Mouse (Mus musculus) kidney, postnatal 0 days (tissue): ENCODE data around the gene Rrp1. TPM values are rescaled to one million over a fixed set of nuclear protein-coding genes. Genes with fewer than 3 reads are reported as not detected.
"Not testable (repeated sequence)": the region's sequence is repeated elsewhere in the genome, so short reads cannot be mapped to it uniquely, and the experiment has no call there.

Experiments used
- ATAC-seq: fragments of 200-750 bp; cut with Nextera tagmentation; replicated peaks from 2 replicates; pipeline ENCODE4 v1.8.0; 2017; ENCODE audit warnings: low read depth, moderate number of reproducible peaks, moderate TSS enrichment, moderate library complexity; ENCODE audit not compliant: low FRiP score
- DNase-seq: peaks from one replicate; pipeline ENCODE4 v3.0.0-alpha.2; 2016; ENCODE audit warnings: low spot score
- H3K27ac ChIP-seq: fragments of 300-500 bp; sonication (generic); 2 replicates; pipeline ENCODE4 v1.5.1; 2014; ENCODE audit warnings: mild to moderate bottlenecking
- H3K27me3 ChIP-seq: fragments of 300-500 bp; sonication (generic); 2 replicates; pipeline ENCODE4 v1.6.1; 2014; ENCODE audit warnings: low read length, mixed read lengths; ENCODE audit not compliant: insufficient read depth
- H3K36me3 ChIP-seq: fragments of 300-500 bp; sonication (generic); 2 replicates; pipeline ENCODE4 v1.6.1; 2014; ENCODE audit warnings: low read length, mixed read lengths; ENCODE audit not compliant: insufficient read depth
- H3K4me1 ChIP-seq: fragments of 300-500 bp; sonication (generic); replicated peaks from 2 replicates; pipeline ENCODE4 v1.6.1; 2014; ENCODE audit warnings: antibody characterized with exemption, low read length, mixed read lengths; ENCODE audit not compliant: insufficient read depth
- H3K4me2 ChIP-seq: fragments of 300-500 bp; sonication (generic); 2 replicates; pipeline ENCODE4 v1.6.1; 2014; ENCODE audit warnings: mild to moderate bottlenecking, low read length, moderate library complexity, mixed read lengths
- H3K4me3 ChIP-seq: fragments of 300-500 bp; sonication (generic); replicated peaks from 2 replicates; pipeline ENCODE4 v1.5.1; 2014; ENCODE audit warnings: low read depth, low read length
- H3K9ac ChIP-seq: fragments of 300-500 bp; sonication (generic); 2 replicates; pipeline ENCODE4 v1.6.1; 2014; ENCODE audit warnings: low read depth, low read length
- H3K9me3 ChIP-seq: fragments of 300-500 bp; sonication (generic); replicated peaks from 2 replicates; pipeline ENCODE4 v1.6.1; 2016; ENCODE audit warnings: low read length, inconsistent platforms, mixed read lengths
- CTCF ChIP-seq: IDR thresholded peaks from 2 replicates; pipeline ENCODE4 v1.5.1; 2016; ENCODE audit warnings: antibody characterized with exemption, low read depth, mild to moderate bottlenecking, moderate library complexity
- WGBS: fragments of 180-500 bp; shearing (Covaris S2); extraction: QIAGEN DNeasy Blood & Tissue Kit; methylation state at CpG from one replicate; pipeline ENCODE4 v1.1.7; 2014; 5-methylcytosine and 5-hydroxymethylcytosine counted together
- polyA plus RNA-seq: library from polyadenylated mRNA; unstranded; fragments of >200 nt; fragmentation: Nextera tagmentation; extraction: Ambion mirVana; gene quantifications from 2 replicates; pipeline ENCODE4 v1.2.1, GENCODE M21; 2015

The Rrp1 gene
- polyA plus RNA-seq, 1 experiment from 2014 or later, result 232 TPM

DNA sequence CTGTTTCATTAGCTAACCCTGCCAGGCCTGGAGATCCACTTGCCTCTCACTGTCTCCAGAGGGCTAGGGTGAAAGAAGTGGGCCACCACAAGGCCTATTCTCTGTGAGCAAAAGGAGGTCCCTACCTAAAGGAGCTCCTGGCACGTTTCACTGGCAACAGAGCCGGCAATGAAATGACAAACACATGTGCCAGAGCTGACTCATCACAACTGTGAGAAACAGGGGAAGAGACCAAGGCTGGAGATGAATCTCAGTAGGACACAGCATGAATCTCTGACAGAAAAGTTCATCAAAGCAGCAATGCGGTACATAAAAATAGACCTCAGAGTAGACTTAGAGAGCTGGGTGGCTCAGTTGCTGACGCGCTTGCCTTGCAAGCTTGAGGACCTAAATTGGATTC, 5.0 kb upstream of the Rrp1 start:
- no peak overlapping the region for H3K27ac ChIP-seq
- no peaks in the 10 kb centered on the region for H3K27me3 ChIP-seq
- H3K4me1 ChIP-seq, result no peaks in the 10 kb centered on the region
- no peak for TF ChIP-seq CTCF
- H3K4me3 ChIP-seq, result no peak overlapping the region
- H3K9ac ChIP-seq, result no peak overlapping the region
- H3K36me3 ChIP-seq, result no peaks in the 10 kb centered on the region
- no peaks in the 10 kb centered on the region for H3K9me3 ChIP-seq
- no peak overlapping the region for H3K4me2 ChIP-seq
- WGBS, result 65% methylated on average over 5 of the region's 5 CpGs
- ATAC-seq (no peak), DNase-seq (no peak)

GRCm38 (mm10) chr10:78414936-78415335, 2.1 kb upstream of the Rrp1 start:
- not testable (repeated sequence) for DNase-seq, H3K4me3 ChIP-seq, H3K9me3 ChIP-seq, H3K27ac ChIP-seq, H3K4me2 ChIP-seq, H3K4me1 ChIP-seq, H3K9ac ChIP-seq, H3K27me3 ChIP-seq, H3K36me3 ChIP-seq, ATAC-seq
- 92% methylated on average over 3 of the region's 4 CpGs for WGBS

GRCm38 (mm10) chr10:78413152-78413520, 293 bp upstream of the Rrp1 start:
- Histone ChIP-seq H3K4me2 (peak overlapping the region; percentile 70), H3K9me3 (no peaks in the 10 kb centered on the region), H3K27ac (no peak overlapping the region), H3K36me3 (peaks cover 22% of the 10 kb centered on the region), H3K4me3 (peak overlapping the region; percentile 96), H3K4me1 (no peaks in the 10 kb centered on the region), H3K27me3 (no peaks in the 10 kb centered on the region), H3K9ac (peak overlapping the region; percentile 89; the same call in 1 of the 2 replicates)
- DNase-seq, result no peak
- TF ChIP-seq CTCF, result no peak
- WGBS, result 43% methylated on average over 7 of the region's 7 CpGs
- peak; percentile 56; the same call in 1 of the 2 replicates for ATAC-seq

DNA sequence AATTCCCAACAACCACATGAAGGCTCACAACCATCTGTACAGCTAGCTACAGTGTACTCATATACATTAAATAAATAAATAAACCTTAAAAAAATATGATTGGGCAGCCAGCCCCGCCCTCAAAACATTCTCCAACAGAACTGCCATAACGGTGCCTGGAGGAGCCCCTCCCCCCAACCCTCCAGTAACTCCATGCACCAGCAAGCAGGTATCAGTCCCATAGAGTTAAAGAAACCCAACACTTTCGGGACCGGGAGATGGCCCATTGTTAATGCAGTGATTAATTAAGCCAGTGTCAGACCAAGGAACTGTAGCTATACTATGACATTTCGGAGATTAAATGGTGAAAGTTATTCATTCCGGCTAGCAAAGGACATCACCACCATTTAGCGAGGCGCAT, 992 bp downstream of the Rrp1 start:
- Histone ChIP-seq H3K36me3 (peaks cover 34% of the 10 kb centered on the region), H3K27ac (peak overlapping the region; percentile 94; the same call in 1 of the 2 replicates), H3K4me2 (peak overlapping the region; percentile 70), H3K9me3 (no peaks in the 10 kb centered on the region), H3K4me3 (peak overlapping the region; percentile 96), H3K9ac (peak overlapping the region; percentile 89), H3K4me1 (no peaks in the 10 kb centered on the region), H3K27me3 (no peaks in the 10 kb centered on the region)
- DNase-seq (peak; percentile 29), ATAC-seq (no peak; the same call in 1 of the 2 replicates)
- TF ChIP-seq CTCF, result no peak
- 8% methylated on average over 8 of the region's 8 CpGs for WGBS

DNA sequence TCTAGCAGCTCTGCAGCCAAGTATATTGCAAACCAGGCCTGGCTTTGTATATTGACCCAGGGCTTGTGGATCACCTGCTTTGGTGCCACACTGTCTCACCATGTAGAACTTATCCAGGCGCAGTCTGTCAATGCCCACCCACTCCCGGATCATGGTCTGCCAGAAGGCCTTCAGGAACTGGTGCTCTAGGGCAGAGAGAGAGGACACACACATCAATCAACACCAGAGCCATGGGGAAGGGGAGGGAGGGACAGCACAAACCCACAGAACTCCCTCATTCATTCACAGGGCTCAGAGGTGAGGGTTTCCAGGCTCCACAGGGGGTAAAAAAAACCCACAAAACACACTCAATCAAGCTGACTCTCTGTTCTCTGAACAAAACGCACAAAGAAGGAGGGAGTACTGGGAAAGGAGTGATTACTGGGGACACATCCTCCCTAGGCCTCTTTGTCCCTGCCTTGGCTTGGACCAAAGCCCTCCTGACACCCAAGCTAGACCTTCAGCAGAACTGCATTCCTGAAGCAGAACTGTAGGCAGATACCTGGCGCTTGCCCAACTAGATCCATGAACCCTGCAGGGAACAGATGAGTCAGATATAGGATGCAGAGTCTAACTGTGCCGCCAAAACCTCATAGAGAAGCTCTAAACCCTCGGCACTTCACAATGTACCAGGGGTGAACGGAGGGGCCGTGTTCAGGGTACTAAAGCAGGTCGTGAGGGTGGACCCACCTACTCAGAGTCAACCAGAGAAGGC, 3.6 kb downstream of the Rrp1 start:
- DNase-seq, result no peak
- no peak for ATAC-seq
- Histone ChIP-seq H3K9me3 (no peaks in the 10 kb centered on the region), H3K4me1 (no peaks in the 10 kb centered on the region), H3K9ac (no peak overlapping the region), H3K27ac (no peak overlapping the region), H3K4me2 (no peak overlapping the region), H3K27me3 (no peaks in the 10 kb centered on the region), H3K36me3 (peaks cover 57% of the 10 kb centered on the region), H3K4me3 (no peak overlapping the region)
- WGBS, result 80% methylated on average over 9 of the region's 9 CpGs
- no peak for TF ChIP-seq CTCF

- H3K4me1 ChIP-seq, result no peaks in the 10 kb centered on the region
- no peak overlapping the region for H3K9ac ChIP-seq
- 97% methylated on average over 4 of the region's 4 CpGs for WGBS
- H3K27me3 ChIP-seq, result no peaks in the 10 kb centered on the region
- TF ChIP-seq CTCF, result no peak
- peaks cover 76% of the 10 kb centered on the region for H3K36me3 ChIP-seq
- no peak overlapping the region for H3K4me2 ChIP-seq
- H3K27ac ChIP-seq, result no peak overlapping the region
- DNase-seq, result no peak
- no peak for ATAC-seq
- no peaks in the 10 kb centered on the region for H3K9me3 ChIP-seq
- no peak overlapping the region for H3K4me3 ChIP-seq
Observed at GRCm38 (mm10) chr10:78407132-78407531, 5.7 kb downstream of the Rrp1 start.

- Histone ChIP-seq H3K4me2 (no peak overlapping the region), H3K4me3 (no peak overlapping the region), H3K27ac (no peak overlapping the region), H3K36me3 (peaks cover 86% of the 10 kb centered on the region), H3K27me3 (no peaks in the 10 kb centered on the region), H3K4me1 (no peaks in the 10 kb centered on the region), H3K9me3 (no peaks in the 10 kb centered on the region), H3K9ac (no peak overlapping the region)
- WGBS, result 86% methylated on average over 6 of the region's 6 CpGs
- no peak for DNase-seq
- ATAC-seq, result no peak
- TF ChIP-seq CTCF, result no peak
Observed at GRCm38 (mm10) chr10:78406152-78406551, 6.7 kb downstream of the Rrp1 start.
